Mouse (Mus musculus) embryo, embryonic 11 days (tissue): Measurements from ENCODE around the gene Spa17.

Experiments
- DNase-seq: peaks from one replicate; pipeline ENCODE4 v3.0.0-alpha.2; 2015

The Spa17 gene

GRCm38 (mm10) chr9:37554838-37555748 is 58.4 kb downstream of the Spa17 start, which contains the start of gene Siae:
Siae (plus strand) TSS chr9:37555698.
- DNase-seq: peak; percentile 17

- DNase-seq: no peak
Observed at GRCm38 (mm10) chr9:37554279-37554678, 59.2 kb downstream of the Spa17 start.
